Mouse (Mus musculus) heart, adult 2 months (tissue): ENCODE measurements around the gene Zcrb1.

Source experiments
- CTCF ChIP-seq: fragments of 200-600 bp; IDR thresholded peaks from 2 replicates; pipeline ENCODE4 v1.8.1; 2022; ENCODE audit warnings: antibody characterized with exemption, mild to moderate bottlenecking, moderate library complexity
- EP300 ChIP-seq: fragments of 200-500 bp; IDR thresholded peaks from 2 replicates; pipeline ENCODE4 v1.6.1; 2011; ENCODE audit warnings: low read depth, low read length, control low read depth; ENCODE audit not compliant: insufficient read depth

DNA sequence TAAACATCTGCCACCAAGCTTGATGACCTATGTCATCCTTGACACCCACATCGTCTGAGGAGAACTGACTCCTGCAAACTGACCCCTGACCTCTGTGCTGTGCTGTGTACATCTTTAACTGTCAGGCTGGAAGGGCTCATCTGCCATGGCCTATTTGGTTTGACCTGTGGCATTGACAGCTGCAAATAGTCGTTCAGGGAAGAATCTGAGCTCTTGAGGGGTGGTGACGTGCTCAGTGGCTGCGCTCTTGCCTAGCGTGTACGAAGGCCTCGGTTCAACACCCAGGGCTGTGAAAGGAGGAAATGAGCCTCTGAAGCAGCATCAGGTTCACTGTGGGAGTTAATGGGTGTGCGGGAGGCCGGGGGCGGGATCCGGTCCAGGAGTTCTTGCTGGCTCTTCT is 35.7 kb upstream of the Zcrb1 start:
- TF ChIP-seq CTCF (no peak), EP300 (no peak)
